Mouse (Mus musculus) urinary bladder, postnatal 36 days (tissue): ENCODE measurements around the gene Tgfbr3.

Source experiments
- DNase-seq, 2 experiments: peaks; one replicate each; pipeline ENCODE4 v3.0.0; 2022; ENCODE audit warnings: low spot score in 2 of 2, mixed read lengths in 1 of 2

Tgfbr3 gene

DNA sequence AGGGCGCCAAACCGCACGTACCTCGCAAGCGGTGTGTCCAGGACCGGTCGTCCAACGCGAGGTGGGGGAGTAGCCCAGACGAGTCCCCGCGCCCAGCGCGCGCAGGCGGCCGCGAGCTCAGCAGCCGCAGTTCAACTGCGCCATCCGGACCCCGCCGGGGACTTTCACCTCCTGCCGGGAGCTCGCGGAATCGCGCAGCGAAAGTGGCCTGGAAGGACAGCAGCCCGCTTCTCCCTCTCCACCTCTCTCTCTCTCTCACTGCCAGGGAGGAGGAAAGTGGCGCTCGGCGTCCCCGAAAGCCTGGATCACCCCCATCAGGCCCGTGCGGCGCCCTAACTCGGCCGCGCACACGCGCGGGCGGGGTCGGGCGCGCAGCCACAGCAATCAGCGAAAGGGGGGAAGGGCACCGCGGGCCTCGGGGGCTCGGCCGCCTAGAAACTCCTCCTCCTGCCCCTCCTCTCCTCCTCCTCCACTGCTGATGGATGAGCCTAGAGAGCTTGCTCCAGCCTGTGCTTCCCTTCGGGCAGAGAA, at the start of gene Tgfbr3:
TSS of gene Tgfbr3 (minus strand) at position 396 of the 531 bp plus-strand sequence.
- peak; percentile 73 to 87 for DNase-seq

DNA sequence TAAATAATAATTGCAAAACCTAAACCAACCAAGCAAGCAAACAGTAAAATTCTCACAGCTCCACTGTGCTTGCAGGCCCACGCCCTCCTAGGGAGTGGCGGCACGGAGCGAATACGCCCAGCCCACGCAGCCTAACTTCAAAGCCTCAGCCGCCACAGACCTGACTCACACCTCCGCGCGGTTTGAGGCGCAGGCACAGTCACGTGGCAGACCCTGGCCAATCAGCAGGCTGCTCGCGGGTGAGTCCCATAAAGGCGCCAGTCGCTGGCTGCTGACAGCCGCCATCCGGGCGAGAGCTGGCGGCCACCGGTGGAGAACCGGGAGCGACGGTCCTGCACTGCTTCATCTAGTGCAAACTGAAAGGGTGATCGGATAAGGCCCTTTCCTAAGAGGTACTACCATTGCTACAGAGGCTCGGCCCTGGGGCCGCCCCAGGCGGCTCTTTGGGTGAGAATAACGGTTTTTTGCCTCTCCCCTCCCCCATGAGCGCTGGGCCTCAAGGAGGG, 41.5 kb upstream of the Tgfbr3 start, which contains the start of gene Brdt:
TSS of gene Brdt (plus strand) at position 244 of the 506 bp plus-strand sequence.
- no peak for DNase-seq

DNA sequence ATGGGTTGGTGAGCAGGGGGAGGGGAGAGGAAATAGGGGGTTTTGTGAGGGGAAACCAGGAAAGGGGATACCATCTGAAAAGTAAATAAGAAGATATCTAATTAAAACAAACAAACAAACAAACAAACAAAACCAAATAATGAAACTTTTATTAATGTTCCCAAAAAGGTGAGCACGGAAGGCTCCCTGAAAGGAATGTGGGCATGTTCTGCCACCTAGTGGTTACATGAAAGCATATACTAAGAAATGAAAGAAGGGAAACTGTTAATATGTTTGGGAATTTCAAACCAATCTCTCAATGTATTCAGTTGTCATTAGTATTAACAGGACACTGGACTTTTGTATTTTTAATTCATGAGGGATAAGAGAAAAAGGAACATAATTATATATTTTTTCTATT, 31.3 kb upstream of the Tgfbr3 start:
- no peak for DNase-seq

DNA sequence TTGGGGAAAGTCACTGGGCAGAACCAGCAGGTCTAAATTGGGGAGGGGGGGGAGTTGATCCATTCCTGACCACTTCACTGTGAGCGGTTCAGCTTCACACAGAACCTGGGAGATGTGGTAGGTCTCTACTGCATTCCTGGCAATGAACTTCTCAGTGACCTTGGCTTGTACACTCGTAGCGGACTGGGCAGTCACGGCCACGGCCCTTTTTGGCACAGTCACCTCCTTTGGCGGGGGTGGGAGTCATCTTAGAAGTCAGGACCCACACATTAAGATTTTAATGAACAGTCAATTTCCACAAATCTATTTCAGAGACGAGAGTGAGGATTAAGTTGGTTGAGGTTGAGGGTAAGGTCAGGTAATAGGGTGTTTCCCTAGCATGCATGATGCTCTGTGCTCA, 27.7 kb upstream of the Tgfbr3 start:
- no peak for DNase-seq

DNA sequence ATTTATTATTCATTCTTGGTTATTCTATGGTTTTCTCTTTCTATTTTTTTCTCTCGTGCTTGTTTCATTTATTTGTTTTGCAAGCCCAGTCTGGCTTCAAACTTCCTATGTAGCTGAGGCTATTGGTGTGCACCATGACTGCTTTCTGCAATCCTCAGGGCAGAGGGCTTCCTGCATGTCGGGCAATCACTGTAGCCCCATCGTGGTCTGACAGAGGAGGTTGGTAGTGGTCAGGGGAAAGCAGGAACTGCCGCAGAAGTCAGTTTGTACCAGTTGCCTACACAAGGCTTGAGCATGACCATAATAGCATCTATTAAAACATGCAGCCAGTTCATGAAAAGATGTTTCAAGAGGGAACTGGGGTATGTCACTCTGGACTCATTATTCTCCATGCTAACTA, 18.0 kb upstream of the Tgfbr3 start:
- DNase-seq = no peak

DNA sequence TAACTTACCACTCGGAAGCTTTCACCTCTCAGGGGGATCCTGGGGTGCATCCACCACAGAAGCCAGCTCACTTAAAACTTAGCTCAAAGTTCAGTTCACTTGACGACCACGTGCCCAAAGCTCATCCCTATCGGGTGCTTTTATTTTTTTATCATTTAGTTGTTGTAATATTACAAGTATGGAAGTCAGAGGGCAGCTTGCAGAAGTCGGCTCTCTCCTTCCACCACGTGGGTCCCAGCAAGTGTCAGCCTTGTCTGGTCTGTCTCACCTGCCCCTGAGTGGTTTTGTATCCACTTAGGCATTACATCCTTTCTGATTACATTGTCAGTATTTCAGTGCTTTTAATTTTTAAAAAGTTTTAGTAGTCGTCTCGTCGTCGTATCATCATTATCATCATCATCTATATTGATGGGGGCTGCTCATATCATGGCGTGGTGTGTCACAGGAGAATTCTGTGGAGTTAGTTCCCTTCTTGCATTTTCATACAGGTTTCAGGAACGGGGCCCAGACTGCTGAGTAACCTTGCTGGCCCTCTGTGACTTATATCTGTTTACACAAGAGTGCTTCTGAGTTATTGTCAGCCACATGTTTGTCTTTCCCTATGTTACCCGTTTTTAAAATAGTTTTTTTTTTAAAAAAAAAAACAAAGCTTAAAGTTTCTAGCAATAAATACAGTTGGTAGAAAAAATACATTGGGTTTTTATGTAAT, 14.8 kb upstream of the Tgfbr3 start:
- DNase-seq = no peak

DNA sequence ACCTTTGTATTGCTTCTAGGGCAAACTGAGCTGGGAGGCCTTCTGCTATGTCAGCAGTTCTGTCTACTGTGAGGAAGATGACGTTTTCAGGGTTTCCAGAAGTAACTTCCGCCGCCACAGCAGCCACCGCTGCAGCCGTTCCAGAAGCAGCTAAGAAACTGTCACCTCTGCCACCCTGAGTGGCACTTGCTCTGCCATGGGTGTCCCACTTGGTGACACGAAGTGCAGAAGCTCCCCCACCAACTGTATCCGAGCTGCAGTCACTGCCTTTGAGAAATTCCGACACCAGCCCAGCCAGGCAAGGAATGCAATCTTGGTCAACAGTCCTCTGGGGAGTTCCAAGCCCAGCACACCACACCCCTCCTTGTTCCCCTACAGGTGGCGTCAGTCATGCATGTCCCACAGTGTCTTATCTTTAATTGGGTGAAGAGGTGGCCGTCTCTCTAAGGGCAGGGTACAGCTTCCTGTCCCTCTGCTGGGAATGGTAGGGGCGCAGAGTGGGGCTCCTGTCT, 14.0 kb upstream of the Tgfbr3 start:
- DNase-seq = no peak

DNA sequence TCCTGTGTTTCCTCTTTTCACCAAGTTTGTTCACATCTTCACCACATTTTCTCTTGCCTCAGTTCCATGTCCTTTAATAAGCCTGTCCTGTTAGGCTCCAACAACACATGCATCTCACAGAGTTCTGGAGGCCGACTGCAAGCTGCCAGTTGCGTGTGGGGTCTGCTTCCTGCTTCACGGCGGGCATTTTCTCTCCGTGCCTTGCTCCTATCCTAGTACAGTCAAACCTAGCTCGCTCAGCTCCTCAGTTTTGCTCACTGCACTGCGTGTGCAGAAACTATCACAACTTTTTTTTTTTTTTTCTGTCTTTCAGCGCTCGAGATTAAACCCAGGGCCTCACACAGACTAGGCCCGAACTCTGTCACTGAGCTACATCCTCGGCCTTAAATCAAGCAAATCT, 9.4 kb upstream of the Tgfbr3 start:
- DNase-seq = no peak

DNA sequence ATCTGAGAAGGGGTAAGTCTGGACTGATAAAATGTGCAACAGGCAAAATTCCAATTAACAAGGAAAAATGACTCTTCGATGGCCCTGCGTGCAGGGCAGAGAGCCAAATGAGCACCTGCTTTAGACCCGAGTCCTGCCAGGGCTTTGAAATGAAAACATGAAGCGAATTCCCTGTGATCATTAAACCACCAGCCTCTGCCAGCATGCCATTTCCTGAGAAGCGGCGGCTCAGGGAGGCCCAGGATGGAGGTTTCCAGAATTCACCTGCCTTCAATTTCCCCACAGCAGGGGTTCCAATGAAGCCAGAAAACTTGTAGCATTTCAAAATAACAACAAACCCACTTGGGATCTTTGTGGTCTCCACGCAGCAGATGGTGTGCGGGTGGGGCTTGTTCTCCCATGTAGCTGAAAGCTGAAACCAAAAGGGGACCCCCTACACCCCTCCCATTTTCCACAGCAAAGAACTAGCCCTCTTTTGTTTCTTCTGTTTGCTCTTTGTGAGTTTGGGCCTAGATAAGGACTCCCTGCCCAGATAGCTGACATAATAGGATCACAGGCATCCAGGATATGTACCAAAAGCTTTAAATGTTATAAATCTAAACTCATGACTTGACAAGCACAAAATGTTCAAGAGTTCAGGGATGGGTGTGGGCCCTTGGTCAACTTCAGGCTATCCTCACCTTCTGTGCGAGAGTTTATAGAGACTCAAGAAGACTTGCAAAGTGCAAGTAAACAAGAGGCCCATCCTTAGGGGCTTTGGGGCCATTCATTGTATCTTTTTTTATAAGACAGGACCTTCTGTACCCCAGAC, 7.3 kb upstream of the Tgfbr3 start:
- DNase-seq = no peak

DNA sequence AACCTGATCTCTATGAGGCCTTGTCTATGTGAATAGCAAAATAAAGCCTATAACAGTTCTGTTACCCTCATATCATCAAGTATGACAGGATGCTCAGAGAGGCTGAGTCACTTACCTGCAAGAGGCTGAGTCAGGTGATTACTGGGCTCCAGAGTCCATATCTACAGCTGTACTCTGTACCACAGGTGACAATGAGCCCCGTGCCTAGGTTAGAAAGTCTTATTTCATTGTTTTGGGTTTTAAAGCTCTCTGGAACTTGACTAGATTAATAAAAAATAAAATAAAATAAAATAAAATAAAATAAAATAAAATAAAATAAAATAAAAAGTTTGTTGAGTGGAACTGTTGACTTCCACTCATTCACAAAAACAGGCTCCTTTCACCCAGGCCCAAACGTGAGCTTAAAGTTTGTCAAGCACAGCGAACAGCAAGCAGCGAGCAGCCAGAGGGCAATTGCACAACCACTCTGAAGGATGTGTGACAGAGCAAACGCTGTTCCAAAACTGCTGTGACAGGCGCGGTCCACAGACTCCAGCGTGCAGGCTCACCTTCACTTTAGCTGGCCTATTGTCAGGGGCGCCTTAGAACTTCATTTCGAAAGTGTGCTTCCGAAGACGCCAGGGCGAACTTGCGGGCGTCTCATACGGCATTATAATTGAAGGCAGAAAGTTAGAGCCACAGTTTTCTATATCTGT, 6.5 kb upstream of the Tgfbr3 start:
- DNase-seq = no peak

DNA sequence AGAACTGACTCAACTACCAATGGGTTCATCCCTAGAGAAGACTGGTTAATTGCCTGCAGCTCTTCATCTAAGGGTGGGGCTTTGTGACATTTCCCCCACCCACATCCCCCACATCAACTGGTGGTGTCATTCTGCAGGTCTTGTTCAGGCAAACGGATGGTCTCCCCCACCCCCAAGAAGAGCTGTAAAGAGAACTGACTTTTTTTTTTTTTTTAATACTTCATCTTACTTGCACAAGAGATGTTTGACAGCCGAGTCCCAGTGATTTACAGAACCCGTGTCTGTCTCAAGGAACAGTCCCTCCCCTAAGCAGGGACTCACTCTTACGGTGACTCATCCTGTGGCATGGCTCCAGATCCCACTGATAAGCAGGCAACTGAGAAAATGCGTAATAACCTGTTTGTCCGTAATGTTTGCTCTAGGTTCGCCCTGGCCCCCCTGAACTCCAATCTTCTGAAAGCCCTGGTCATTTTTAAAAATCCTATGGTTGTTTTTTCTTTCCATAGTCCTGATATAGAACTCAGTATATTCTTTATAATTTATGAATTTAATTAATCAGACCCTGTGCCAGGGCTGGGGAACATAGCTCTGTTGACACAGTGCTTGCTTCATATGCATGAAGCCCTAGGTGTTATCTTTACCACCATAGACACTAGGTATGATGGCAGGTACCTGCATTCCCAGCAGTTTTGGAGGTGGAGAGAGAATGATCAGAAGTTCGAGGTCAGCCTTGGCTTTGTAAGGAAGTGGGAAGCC, 5.8 kb upstream of the Tgfbr3 start:
- DNase-seq = peak; percentile 86 to 88

DNA sequence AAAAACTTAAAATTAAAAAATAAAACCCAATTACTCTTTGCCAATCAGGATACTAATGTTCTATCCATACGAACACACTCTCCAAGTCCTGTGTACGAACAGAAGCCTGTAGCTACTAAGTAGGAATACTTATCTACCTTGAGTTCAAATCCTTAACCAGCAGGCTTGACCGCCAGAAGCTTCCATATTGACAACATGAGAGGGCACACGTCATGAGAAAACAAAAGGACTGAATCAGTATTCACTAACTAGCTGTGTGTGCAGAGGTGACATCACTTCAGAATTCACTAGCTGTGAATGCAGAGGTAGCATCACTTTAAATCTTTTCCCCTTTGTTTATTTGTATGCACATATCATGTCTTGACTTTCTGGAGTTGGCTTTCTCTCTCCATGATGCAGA, 4.6 kb upstream of the Tgfbr3 start:
- DNase-seq = no peak

DNA sequence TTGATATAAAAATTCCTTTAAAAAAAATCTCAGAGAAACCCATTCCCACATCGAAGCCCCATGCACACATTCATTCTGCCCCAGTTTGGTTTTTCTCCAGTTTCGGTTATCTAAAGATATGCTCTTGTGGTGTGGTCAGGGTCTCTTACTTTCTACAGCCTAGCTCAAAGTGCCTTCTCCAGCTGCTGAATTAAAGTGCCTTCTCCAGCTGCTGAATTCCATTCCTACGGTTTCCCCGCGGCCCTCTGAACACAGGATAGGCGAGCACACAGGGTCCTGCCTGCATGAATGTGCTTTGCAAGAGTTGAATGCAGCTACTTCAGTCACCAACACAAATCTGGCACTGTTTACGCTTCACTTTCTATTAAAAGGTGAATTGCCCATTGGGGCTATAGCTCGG, 557 bp upstream of the Tgfbr3 start:
- DNase-seq = no peak

DNA sequence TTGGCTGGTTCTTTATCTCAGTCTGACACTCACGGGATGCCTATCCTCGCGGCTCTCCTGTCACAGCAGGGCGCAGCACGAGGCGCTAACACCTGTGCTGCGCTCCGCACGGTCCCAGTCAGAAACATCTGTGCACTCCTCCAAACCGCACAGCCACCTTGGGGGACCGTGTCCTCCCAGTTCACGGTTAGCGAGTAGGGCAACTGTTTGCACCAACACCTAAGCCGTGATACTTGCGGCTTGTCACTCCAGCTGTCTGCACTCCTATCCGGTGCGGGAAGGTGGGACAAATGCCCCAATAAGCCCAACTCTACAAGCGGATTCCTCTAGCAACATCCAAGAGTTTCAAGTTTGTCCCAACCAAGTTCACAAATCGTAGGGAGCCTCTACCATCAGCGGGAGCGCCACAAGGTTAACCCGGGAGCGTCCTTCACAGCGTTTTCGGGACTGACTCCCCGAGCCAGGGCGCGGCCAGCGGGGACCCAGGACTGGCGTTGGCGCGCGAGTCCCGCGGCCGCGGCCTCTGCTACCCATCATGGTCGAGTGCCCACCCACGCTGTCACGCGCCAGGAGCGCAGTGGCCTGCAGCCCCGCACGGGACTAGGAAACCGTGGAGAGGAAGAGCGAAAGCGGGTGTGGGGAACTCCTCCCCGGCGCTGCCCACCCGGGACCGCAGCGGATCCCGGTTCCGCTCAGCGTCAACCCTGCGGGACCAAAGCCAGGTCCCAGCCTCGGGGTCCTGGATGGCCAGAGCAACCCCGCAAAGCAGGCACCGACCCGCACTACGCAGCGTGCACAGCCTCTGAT, 799 bp downstream of the Tgfbr3 start:
- DNase-seq = peak in 1 of 2 experiments; percentile 40

DNA sequence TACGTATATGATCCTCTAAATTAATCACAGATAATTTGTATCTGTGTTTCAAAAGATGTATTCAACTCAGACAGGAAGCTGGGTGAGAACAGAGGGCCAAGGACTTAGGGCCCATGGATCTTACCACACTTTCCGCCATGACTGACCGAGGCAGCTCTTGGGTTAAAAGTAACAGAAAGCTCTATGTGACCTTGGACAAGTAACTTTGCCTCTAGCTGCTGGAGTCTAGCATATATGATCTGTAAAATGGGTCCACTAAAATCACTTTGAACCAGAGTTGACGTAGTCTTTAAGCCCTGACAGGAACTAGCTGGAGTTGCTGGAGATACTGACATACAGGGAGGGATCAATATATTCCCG, 1.5 kb downstream of the Tgfbr3 start:
- no peak for DNase-seq

DNA sequence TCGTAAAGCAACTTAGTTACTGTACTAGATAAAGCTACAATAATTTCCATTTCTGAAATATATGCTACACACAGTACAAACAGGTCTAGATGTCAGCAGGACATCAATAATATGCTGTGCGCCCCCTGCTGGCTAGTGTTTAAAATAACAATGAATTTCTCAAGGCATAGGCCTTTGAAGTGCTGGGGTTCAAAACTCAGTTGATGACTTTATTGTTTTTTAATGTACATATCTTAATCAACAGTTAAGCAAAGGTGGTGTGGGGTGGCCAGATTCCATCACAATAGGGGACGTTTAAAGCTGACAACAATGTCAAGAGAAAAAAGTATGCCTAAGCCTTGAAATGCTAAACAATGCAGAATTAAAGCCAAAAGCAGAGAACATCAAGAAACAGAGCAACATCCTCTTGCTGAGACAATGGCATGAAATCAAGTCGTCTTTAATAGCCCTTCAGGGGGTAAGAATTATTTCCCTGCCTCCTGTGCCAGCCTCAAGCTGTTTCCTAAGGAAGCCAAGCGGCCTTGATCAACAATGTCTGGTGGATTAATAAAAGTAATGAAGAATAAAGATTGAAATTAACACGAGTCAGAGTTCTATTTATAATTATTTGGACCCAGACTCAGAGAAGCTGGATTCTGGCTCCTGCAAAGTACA, 2.0 kb downstream of the Tgfbr3 start:
- peak in 1 of 2 experiments; percentile 76 for DNase-seq

DNA sequence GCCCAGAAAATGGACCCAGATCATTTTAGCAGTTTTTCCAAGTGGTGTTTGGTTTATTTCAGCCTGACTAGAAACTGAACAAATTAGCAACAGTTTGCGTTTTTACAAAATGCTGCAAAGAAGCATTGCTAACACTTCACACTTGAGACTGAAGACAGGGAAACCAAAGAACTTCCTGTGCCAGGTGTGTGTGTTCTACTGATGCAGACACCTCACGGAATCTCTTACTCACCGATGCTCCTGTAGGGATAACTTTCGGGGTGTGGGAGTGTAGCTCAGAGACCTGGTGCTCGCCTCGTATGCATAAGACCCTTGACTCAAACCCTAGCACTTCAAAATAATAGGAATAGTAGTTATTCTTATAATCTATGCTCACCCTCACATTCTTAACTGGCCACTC, 3.9 kb downstream of the Tgfbr3 start:
- DNase-seq = no peak

DNA sequence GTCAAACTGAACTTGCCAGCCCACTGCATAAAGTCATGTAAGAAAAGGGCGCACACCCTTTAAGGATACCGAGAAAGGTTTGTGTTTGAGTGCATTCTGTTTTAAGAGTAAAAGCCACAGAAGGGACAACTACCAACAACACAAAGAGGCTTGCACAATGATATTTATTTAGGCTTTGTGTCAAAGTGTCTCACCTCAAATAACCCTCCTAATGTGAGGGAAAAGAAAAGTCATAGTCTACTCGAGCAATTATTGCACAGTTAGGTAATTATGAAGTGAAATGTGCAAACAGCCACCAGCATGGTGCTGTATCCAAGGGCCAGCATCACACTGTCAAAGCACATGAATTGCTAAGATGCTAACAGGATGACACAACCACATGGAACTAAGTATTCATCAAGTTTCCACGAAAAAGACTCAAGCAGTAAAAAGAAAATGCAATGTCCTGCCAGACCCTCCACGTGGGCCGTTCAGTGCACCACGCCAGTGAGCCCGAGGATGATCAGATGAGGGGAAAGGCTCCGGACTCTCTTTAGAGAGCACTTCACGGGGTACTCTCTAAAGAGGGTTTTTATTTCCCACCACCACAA, 5.4 kb downstream of the Tgfbr3 start:
- DNase-seq = peak in 1 of 2 experiments; percentile 49

DNA sequence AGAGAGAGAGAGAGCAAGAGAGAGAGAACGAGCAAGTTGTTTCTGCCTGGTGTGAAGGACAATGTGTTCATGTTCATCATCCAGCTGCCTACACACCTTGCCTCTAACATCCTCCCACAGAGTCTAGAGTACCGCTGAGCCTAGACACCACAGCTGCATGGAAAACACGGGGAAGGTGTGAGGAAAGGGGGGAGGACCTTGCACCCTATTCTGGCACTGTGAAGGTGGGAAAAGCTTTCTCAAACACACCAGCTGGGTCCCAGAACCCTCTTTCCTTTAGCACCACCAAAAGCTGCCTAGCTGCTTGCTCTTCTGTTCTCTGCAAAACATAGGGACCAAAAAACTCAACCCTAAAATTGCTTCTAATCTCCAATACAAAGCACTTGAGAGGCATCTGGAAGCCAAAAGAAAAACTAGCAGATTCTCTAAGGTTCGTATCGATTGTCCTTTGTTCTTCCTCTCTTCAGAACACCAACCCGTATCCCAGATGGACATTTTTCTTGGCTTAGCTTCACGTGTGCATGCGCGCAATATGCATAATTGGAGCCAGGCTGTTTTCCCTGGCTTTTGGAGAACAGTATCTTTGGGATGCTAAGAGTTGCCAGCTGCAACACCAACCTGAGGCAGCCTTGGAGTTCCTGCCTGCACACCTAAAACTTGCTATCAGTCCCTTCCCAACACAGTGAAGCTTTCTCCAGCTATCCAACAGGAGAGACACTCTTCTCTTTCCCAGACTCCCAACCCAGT, 6.7 kb downstream of the Tgfbr3 start:
- no peak for DNase-seq
